Mouse (Mus musculus): ENCODE results near the gene Psmb10. TPM values are rescaled to one million over a fixed set of nuclear protein-coding genes. Genes with fewer than 3 reads are reported as not detected.

The Psmb10 gene
- polyA plus RNA-seq, 1 experiment from 2014 or later: 30.2 TPM

- DNase-seq (ENCODE audit: low spot score) (no peak), ATAC-seq (ENCODE audit: insufficient read depth, low FRiP score, low TSS enrichment) (no peak)
- Histone ChIP-seq H3K27me3 (ENCODE audit: control insufficient read depth, insufficient read depth, low read length) (no peaks in the 10 kb centered on the region), H3K4me3 (ENCODE audit: low read depth, low read length) (no peak overlapping the region), H3K27ac (ENCODE audit: low read depth, low read length) (no peak overlapping the region), H3K4me2 (ENCODE audit: low read depth) (no peak overlapping the region), H3K9me3 (ENCODE audit: control insufficient read depth, low read length) (no peaks in the 10 kb centered on the region), H3K36me3 (ENCODE audit: control insufficient read depth, insufficient read depth, low read length) (peaks cover 5% of the 10 kb centered on the region), H3K4me1 (ENCODE audit: control insufficient read depth, insufficient read depth, low read length) (no peaks in the 10 kb centered on the region), H3K9ac (ENCODE audit: low read length) (no peak overlapping the region)
- WGBS: 93% methylated on average over 10 of the region's 10 CpGs
Observed at GRCm38 (mm10) chr8:105949350-105949749, 11.1 kb upstream of the Psmb10 start.

- Histone ChIP-seq H3K9me3 (ENCODE audit: control insufficient read depth, low read length) (no peaks in the 10 kb centered on the region), H3K4me2 (ENCODE audit: low read depth) (no peak within 1 kb of the TSS), H3K27me3 (ENCODE audit: control insufficient read depth, insufficient read depth, low read length) (no peaks in the 10 kb centered on the region), H3K9ac (ENCODE audit: low read length) (no peak within 1 kb of the TSS), H3K4me1 (ENCODE audit: control insufficient read depth, insufficient read depth, low read length) (no peaks in the 10 kb centered on the region), H3K4me3 (ENCODE audit: low read depth, low read length) (no peak within 1 kb of the TSS), H3K36me3 (ENCODE audit: control insufficient read depth, insufficient read depth, low read length) (peaks cover 5% of the 10 kb centered on the region), H3K27ac (ENCODE audit: low read depth, low read length) (no peak within 1 kb of the TSS)
- 81% methylated on average over 8 of the region's 8 CpGs for WGBS
- no peak for ATAC-seq (ENCODE audit: insufficient read depth, low FRiP score, low TSS enrichment)
- DNase-seq (ENCODE audit: low spot score): no peak
Observed at GRCm38 (mm10) chr8:105943321-105943739, 5.1 kb upstream of the Psmb10 start, which contains the start of gene Lcat. TSS of gene Lcat (minus strand) at chr8:105943382.

- H3K9ac ChIP-seq (ENCODE audit: low read length): no peak overlapping the region
- H3K4me3 ChIP-seq (ENCODE audit: low read depth, low read length): no peak overlapping the region
- H3K27me3 ChIP-seq (ENCODE audit: control insufficient read depth, insufficient read depth, low read length): no peaks in the 10 kb centered on the region
- H3K4me1 ChIP-seq (ENCODE audit: control insufficient read depth, insufficient read depth, low read length): peaks cover 4% of the 10 kb centered on the region; the same call in 1 of the 2 replicates
- ATAC-seq (ENCODE audit: insufficient read depth, low FRiP score, low TSS enrichment) (no peak), DNase-seq (ENCODE audit: low spot score) (no peak)
- H3K27ac ChIP-seq (ENCODE audit: low read depth, low read length): no peak overlapping the region
- H3K4me2 ChIP-seq (ENCODE audit: low read depth): no peak overlapping the region
- peaks cover 5% of the 10 kb centered on the region for H3K36me3 ChIP-seq (ENCODE audit: control insufficient read depth, insufficient read depth, low read length)
- no peaks in the 10 kb centered on the region for H3K9me3 ChIP-seq (ENCODE audit: control insufficient read depth, low read length)
- WGBS: 100% methylated on average over 5 of the region's 5 CpGs
Observed at GRCm38 (mm10) chr8:105942542-105942941, 4.3 kb upstream of the Psmb10 start.

- H3K4me1 ChIP-seq (ENCODE audit: control insufficient read depth, insufficient read depth, low read length): peaks cover 4% of the 10 kb centered on the region; the same call in 1 of the 2 replicates
- H3K27ac ChIP-seq (ENCODE audit: low read depth, low read length): no peak overlapping the region
- no peak overlapping the region for H3K4me3 ChIP-seq (ENCODE audit: low read depth, low read length)
- ATAC-seq (ENCODE audit: insufficient read depth, low FRiP score, low TSS enrichment) (no peak), DNase-seq (ENCODE audit: low spot score) (no peak)
- 96% methylated on average over 11 of the region's 11 CpGs for WGBS
- H3K4me2 ChIP-seq (ENCODE audit: low read depth): no peak overlapping the region
- H3K36me3 ChIP-seq (ENCODE audit: control insufficient read depth, insufficient read depth, low read length): peaks cover 5% of the 10 kb centered on the region
- H3K27me3 ChIP-seq (ENCODE audit: control insufficient read depth, insufficient read depth, low read length): no peaks in the 10 kb centered on the region
- H3K9ac ChIP-seq (ENCODE audit: low read length): no peak overlapping the region
- H3K9me3 ChIP-seq (ENCODE audit: control insufficient read depth, low read length): no peaks in the 10 kb centered on the region
Observed at GRCm38 (mm10) chr8:105942026-105942425, 3.8 kb upstream of the Psmb10 start.

- H3K4me2 ChIP-seq (ENCODE audit: low read depth): peak overlapping the region; percentile 97
- ATAC-seq (ENCODE audit: insufficient read depth, low FRiP score, low TSS enrichment) (peak; percentile 59), DNase-seq (ENCODE audit: low spot score) (peak; percentile 51)
- peak overlapping the region; percentile 83 for H3K27ac ChIP-seq (ENCODE audit: low read depth, low read length)
- peak overlapping the region; percentile 74 for H3K4me3 ChIP-seq (ENCODE audit: low read depth, low read length)
- peak overlapping the region; percentile 79 for H3K9ac ChIP-seq (ENCODE audit: low read length)
- H3K9me3 ChIP-seq (ENCODE audit: control insufficient read depth, low read length): no peaks in the 10 kb centered on the region
- H3K36me3 ChIP-seq (ENCODE audit: control insufficient read depth, insufficient read depth, low read length): no peaks in the 10 kb centered on the region
- no peaks in the 10 kb centered on the region for H3K27me3 ChIP-seq (ENCODE audit: control insufficient read depth, insufficient read depth, low read length)
- H3K4me1 ChIP-seq (ENCODE audit: control insufficient read depth, insufficient read depth, low read length): peaks cover 10% of the 10 kb centered on the region
- WGBS: under 1% methylated on average over 33 of the region's 33 CpGs
Observed at GRCm38 (mm10) chr8:105937496-105938305, 543 bp downstream of the Psmb10 start.

- WGBS: under 1% methylated on average over 30 of the region's 30 CpGs
- H3K9ac ChIP-seq (ENCODE audit: low read length): peak overlapping the region; percentile 79
- H3K27me3 ChIP-seq (ENCODE audit: control insufficient read depth, insufficient read depth, low read length): no peaks in the 10 kb centered on the region
- DNase-seq (ENCODE audit: low spot score): peak; percentile 87
- H3K27ac ChIP-seq (ENCODE audit: low read depth, low read length): peak overlapping the region; percentile 83
- no peaks in the 10 kb centered on the region for H3K9me3 ChIP-seq (ENCODE audit: control insufficient read depth, low read length)
- H3K4me3 ChIP-seq (ENCODE audit: low read depth, low read length): peak overlapping the region; percentile 74
- H3K36me3 ChIP-seq (ENCODE audit: control insufficient read depth, insufficient read depth, low read length): no peaks in the 10 kb centered on the region
- peak; percentile 91 for ATAC-seq (ENCODE audit: insufficient read depth, low FRiP score, low TSS enrichment)
- H3K4me2 ChIP-seq (ENCODE audit: low read depth): peak overlapping the region; percentile 97
- peaks cover 10% of the 10 kb centered on the region for H3K4me1 ChIP-seq (ENCODE audit: control insufficient read depth, insufficient read depth, low read length)
Observed at GRCm38 (mm10) chr8:105936866-105937475, 1.3 kb downstream of the Psmb10 start.

GRCm38 (mm10) chr8:105935863-105936603 is 2.2 kb downstream of the Psmb10 start:
- Histone ChIP-seq H3K4me3 (ENCODE audit: low read depth, low read length) (peak overlapping the region; percentile 74), H3K9ac (ENCODE audit: low read length) (peak overlapping the region; percentile 73), H3K4me2 (ENCODE audit: low read depth) (peak overlapping the region; percentile 97), H3K27me3 (ENCODE audit: control insufficient read depth, insufficient read depth, low read length) (no peaks in the 10 kb centered on the region), H3K4me1 (ENCODE audit: control insufficient read depth, insufficient read depth, low read length) (peaks cover 10% of the 10 kb centered on the region), H3K36me3 (ENCODE audit: control insufficient read depth, insufficient read depth, low read length) (no peaks in the 10 kb centered on the region), H3K9me3 (ENCODE audit: control insufficient read depth, low read length) (no peaks in the 10 kb centered on the region), H3K27ac (ENCODE audit: low read depth, low read length) (no peak overlapping the region)
- WGBS: 27% methylated on average over 7 of the region's 7 CpGs
- no peak for ATAC-seq (ENCODE audit: insufficient read depth, low FRiP score, low TSS enrichment)
- DNase-seq (ENCODE audit: low spot score): peak; percentile 21

- H3K27me3 ChIP-seq (ENCODE audit: control insufficient read depth, insufficient read depth, low read length): no peaks in the 10 kb centered on the region
- H3K4me1 ChIP-seq (ENCODE audit: control insufficient read depth, insufficient read depth, low read length): peaks cover 10% of the 10 kb centered on the region
- no peaks in the 10 kb centered on the region for H3K36me3 ChIP-seq (ENCODE audit: control insufficient read depth, insufficient read depth, low read length)
- 85% methylated on average over 6 of the region's 6 CpGs for WGBS
- no peaks in the 10 kb centered on the region for H3K9me3 ChIP-seq (ENCODE audit: control insufficient read depth, low read length)
- no peak overlapping the region for H3K4me2 ChIP-seq (ENCODE audit: low read depth)
- H3K4me3 ChIP-seq (ENCODE audit: low read depth, low read length): no peak overlapping the region
- no peak overlapping the region for H3K9ac ChIP-seq (ENCODE audit: low read length)
- DNase-seq (ENCODE audit: low spot score) (no peak), ATAC-seq (ENCODE audit: insufficient read depth, low FRiP score, low TSS enrichment) (no peak)
- H3K27ac ChIP-seq (ENCODE audit: low read depth, low read length): no peak overlapping the region
Observed at GRCm38 (mm10) chr8:105935105-105935504, 3.1 kb downstream of the Psmb10 start.

Measured in neural tube, embryonic 11.5 days (tissue).